Mouse (Mus musculus): ENCODE data around the gene Arid3b.
A peak's percentile ranks its signal among the peaks of the same experiment; 100 is the strongest.
"Not testable (repeated sequence)": the region's sequence is repeated elsewhere in the genome, so short reads cannot be mapped to it uniquely, and the experiment has no call there.

Gene Arid3b

DNA sequence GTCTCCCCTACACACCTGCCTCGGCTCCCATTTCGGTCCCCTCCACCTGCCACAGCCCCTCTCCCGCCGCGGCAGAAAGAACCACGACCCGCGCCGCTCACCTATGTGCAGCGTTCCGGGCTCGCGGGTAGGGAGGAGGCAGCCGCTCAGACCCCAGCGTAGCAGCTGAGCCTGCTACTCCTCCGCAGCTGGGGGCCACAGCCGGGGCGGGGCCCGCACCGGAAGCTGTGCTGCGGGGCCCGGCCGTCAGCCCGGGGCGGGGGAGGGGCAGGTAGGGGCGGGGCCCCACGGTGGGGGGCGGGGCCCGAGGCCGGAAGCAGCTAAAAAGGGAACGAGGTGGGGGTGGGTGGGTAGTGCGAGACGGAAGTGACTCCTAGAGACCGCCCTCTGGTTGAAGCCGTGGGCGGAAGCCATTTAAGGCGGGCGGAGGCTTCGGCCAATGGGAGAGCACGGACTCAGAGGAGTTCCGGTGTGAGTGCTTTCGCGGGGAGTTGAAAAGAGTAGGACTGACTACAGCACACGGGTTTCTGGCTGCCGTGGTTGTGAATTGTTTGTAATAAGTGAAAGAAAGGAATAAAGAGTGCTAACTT is at the start of gene Arid3b:
Gene Arid3b (minus strand): TSS at position 213 of the 590 bp plus-strand sequence.
- DNase-seq (ENCODE audit: extremely low spot score): peak; percentile 96

DNA sequence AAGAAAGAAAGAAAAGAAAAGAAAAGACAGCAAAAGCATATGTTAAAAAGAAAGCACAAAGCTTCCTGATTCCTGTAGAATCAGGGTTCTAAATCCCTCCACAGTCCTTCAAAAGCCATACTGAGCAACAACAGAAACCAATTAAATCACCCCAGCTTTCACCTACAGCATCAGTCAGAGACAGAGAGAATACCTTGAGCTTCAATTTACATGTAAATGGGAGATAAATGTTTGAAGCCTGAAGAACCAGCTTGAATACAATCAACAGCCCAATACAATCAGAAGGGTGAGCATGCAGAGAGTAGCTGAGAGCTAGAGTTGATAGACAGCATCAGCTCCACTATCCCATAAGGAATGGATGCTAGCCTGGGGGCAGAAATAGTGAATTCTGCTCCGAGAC is 46.8 kb upstream of the Arid3b start:
- DNase-seq (ENCODE audit: extremely low spot score): no peak

DNA sequence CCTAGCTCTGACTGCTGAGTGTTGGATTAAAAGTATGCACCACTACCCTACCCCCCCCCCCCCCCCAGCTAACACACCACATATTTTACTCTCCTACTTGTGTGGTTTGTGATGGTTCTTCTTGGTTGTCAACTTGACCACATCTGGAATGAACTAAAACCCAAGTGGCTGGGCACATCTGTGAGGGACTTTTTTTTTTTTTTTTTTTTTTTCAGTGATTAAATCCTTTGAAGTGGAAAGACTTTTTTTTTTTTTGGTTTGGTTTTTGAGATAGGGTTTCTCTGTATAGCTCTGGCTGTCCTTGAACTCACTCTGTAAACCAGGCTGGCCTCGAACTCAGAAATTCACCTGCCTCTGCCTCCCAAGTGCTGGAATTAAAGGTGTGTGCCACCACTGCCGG is 45.2 kb upstream of the Arid3b start:
- not testable (repeated sequence) for DNase-seq (ENCODE audit: extremely low spot score)

DNA sequence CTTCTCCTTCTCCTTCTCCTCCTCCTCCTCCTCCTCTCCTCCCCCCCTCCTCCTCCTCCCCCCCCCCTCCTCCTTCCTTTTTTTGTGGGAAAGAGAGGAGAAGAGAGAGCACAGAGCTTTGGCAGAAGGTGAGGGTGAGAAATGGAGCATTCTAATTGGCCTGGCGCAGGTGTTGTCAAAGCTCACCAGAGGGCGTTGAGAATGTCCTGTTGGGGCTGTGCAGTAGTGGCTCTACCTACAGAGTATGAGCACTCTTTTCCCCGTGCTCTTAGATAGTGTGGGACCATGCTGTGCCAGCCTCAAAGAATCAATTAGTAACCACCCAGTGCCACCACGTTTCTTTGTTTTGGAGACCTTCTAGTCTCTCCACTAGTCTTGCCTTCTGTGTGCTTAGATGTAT is 43.7 kb upstream of the Arid3b start:
- no peak for DNase-seq (ENCODE audit: extremely low spot score)

DNA sequence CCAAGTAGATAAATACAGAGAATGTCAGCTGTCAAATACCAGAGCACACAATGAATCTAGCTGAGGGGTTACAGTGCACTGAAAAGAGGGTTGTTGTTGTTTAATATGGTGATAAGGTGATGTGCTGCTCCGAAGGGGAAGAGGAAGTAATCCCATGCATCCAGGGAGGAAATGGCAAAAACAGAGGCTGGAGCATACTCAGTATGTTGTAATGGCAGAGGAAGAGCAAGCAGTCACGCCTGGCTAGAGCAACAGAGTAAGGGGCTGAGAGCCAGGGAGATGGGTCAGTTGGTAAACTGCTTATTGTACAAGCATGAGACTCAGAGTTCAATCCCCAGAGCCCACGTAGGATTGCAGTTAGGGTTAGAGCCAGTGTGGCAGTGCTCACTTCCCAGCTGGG is 42.6 kb upstream of the Arid3b start:
- DNase-seq (ENCODE audit: extremely low spot score): no peak

DNA sequence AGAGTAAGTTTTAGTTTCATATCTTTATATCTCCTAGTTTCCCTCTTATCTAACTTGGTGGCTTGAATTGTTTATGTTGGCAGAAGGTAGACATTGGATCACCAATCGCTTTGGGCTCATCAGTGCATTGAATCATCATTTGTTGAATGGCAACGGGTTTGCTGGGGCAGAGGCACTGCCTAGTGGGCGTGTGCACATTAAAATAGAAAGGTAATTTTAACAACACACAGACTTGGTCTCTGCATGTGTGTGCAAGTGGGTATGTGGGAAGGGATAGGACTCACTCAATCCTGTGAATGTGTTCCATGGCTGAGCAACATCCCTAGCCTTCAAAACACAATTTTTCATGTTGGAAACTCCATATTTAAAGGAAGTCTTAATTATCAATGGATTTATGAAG is 38.4 kb upstream of the Arid3b start:
- DNase-seq (ENCODE audit: extremely low spot score): no peak

DNA sequence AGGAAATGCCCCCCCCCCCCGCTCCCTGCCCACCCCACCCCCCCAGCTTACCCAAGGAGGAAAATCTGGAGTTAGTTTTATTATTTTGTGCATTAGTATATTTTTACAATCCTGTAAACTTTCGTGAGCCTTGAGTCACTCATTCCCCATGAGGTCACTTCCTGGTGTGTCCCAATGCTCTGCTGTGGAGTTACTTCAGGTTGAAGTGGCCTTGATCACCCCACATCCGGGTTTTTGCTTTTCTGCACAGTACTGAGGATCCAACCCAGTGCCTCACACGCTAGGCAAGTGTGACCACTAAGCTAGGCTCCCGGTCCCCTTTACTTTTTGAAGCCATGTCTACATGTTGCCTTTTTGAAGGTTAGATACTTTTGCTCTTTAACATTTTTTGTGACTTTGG is 37.5 kb upstream of the Arid3b start:
- no peak for DNase-seq (ENCODE audit: extremely low spot score)

DNA sequence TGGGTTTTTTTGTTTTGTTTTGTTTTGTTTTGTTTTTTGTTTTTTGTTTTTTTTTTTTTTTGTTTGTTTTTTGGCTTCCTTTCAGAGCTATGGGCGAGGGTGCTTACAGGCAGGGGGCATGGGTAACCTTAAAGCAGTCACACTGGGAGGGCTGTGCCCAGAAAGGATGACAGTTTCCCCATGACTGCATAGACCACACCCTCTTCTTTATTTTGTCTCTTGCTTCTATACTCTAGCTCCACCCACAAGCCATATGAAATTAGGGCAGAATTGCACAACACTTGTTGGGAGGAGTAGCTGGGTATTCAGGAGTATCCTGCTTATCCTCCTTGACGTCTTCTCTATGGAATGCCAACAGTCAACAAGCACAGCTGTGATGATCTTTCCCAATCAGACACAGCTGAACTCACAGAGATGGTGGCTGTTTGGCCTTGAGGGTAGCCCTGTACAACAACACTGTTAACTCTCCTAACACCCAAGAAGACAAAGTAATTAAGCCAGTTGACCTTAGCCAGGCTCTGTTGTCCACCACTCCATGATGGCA is 33.8 kb upstream of the Arid3b start:
- no peak for DNase-seq (ENCODE audit: extremely low spot score)

DNA sequence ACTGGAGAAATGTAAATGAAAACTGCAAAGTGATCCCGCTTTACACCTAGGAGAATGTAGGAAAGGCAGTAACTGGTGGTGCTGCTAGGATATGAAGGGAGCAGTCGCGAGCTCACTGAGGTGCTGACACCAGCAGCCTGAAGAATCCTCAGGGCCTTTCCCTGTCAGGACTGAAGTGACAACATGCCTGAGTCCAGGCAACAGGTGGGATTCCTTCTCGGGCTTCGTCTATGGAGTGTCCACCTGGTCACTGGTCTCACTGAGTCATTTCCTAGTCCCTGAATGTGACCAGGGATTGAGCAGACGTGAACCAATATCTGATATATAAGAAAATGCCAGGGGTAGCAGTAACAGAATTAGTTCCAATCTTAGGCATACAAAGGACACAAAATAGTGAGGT is 32.2 kb upstream of the Arid3b start:
- no peak for DNase-seq (ENCODE audit: extremely low spot score)

DNA sequence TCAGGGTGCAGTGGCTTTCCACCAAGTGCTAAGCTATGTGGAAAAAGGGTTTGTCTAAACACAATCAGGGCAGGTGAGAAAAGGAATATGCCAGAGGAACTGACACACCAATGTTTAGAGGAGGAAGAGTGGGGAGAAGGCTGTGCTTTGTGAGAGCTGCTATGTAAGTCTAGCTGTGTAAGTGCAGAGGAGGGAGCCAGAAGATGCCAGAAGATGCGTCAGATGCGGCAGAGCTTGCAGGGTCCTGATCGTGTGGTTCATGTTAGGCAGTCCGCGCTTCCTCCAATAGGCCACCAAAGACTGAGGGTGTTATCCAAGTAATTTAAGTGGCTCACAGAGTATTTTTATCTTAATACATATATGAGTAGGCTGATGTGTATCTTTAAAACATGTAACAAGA is 31.3 kb upstream of the Arid3b start:
- no peak for DNase-seq (ENCODE audit: extremely low spot score)

DNA sequence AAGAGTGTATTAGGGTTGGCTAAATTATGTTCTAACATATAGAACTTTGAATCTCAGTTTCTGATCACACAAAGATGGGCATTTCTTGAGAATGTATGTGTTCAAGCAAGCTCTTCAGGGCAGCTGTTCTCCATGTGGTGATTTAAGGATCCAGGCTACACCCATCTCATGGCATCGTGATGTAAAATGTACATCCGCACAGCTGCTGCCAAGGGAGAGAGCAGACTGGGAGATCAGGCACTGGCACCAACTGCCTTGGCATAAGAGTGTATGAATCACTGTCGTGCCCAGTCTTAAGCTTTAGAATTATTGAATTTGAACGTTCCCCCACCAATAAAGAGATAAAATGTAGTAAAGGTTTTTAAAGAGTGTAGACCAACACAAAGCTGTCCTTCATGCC is 30.6 kb upstream of the Arid3b start:
- no peak for DNase-seq (ENCODE audit: extremely low spot score)

DNA sequence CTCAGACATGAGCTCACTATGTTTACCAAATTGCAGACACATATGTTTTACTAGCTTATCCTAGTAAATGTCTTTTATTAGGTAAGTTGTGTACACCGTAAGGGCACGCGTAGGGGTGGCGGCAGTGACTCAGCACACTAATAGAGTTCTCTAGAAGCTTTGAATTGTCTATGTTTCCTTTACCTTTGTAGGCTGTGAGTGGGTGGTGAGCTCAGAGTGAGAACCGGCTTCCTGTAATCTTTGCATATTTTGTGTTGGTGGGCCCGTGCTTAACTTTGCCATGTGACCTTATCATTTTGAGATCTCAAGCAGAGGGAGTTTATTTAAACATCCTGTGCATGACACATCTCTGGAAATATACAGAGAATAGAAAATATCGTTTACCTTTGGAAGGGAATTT is 29.9 kb upstream of the Arid3b start:
- DNase-seq (ENCODE audit: extremely low spot score): no peak

DNA sequence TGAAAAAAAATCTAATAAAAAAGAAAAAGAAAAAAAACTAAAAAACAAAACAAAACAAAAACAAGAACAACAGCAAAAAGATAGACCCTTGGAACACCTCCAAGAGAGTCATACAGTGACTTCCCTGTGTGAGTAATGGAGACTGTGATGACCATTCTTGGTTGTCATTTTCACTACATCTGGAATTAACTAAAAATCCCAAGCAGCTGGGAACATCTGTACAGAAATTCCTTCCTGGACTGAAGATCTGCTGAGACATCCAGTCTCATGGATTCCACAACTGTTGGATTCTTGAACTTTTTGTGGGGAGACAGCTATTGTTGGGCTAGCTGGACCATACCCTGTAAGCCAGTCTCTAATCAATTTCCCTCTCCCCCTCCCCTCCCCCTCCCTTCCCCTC is 27.7 kb upstream of the Arid3b start:
- no peak for DNase-seq (ENCODE audit: extremely low spot score)

DNA sequence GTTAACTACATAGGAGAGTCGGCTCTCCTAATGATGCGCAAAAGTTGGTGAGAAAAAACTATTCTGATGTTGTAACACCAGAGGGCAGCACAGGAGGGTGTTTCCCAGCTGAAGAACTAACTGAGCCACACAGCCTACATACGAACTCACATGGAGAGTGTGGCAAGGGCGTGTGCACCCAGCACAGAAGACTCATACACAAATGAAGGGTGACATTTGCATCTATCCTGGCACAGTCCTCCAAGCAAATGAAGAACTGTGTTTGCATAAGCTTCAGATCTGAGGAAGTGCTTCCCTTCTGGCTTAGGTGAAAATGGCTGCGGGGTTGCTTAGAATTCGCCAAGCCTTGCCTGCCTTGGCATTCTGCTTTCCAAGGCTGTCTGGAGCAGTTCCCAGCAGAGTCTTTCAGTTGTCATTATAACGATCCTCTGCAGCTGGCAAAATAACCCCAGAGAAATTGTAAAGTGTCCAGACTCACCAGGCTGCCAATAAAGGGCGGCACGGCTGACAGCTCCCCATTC is 25.4 kb upstream of the Arid3b start:
- DNase-seq (ENCODE audit: extremely low spot score): peak; percentile 44

DNA sequence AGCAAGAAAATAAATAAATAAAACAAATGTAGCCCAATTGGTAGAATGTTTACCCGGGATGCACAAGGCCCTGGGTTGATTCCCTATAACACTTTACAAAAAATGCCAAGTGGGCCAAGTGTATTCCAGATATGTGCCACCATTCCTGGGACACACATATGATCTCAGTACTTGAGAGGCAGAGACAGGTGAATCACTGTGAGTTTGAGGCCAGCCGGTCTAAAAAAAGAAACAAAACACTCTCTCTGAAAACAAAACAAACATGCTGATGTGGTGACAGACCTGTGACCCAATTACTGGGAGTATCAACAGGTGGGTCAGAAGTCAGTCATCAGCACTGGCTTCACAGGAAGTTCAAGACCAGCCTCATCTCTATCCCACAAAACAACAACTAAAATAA is 19.9 kb upstream of the Arid3b start:
- no peak for DNase-seq (ENCODE audit: extremely low spot score)

DNA sequence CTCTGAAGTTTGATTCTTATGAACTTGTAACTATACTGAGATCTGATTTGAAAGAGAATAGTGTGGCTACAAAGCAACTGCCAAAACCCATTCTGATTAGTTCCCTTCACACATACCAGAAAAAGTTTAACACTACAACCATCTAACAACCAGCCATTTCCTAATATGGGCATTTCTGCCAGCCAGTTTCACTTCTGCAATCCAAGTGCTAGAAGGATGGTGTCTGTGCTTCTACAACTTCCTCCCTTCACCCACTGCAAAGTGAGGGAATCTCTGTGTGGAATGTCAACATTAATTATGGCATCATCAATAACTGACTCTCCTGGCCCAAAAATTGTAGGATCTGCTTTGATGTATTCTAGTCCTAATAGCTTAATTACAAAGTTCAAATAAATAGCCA is 17.7 kb upstream of the Arid3b start:
- DNase-seq (ENCODE audit: extremely low spot score): no peak

DNA sequence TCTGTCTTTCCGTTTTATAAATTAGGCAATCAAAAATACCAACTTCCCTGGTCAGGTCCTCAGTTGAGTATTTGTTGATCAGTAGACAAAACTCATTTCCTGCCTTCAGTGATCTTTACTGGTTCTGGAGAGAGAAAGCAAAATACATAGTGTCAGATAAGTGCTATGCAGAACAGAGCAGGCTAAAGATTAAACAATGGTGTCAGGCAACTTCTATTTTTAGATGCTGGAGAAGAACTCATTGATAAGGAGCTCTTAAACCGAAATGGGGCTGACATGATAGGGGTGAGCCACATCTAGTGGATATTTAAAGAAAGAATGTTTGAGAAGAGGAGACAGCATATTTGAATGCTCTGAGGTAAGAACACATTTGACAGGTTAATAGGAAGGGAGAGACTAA is 2.4 kb upstream of the Arid3b start:
- DNase-seq (ENCODE audit: extremely low spot score): no peak

DNA sequence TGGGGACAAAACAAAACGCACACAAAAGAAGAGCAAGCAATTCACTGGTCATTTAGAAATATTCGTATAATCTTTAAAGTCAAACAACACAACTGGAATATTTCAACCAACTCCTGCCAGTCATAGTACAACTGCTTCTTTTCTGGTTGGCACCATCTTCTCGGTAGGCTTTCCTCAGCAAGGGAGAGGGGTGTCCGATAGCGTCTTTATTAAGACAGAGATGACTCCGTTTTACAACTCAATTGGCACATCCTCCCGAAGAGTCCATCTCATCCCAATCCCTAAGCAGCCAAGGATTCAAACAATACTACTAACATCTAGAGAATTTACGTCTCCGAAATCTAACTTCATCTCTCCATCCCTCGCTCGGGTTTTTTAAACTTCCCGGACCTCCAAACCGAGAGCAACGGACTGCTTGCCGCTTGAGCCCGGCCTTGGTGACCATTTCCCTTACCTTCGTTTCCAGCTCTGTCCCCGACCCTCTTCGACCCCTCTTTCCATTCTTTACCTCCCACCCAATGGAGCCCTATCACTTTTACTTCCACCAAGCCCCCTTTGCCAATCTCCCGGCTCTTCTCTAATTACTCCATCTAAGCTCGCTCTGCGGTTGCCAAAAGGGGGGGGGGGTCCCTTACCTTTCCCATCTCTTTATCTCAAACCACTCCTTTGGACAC is 615 bp downstream of the Arid3b start:
- no peak for DNase-seq (ENCODE audit: extremely low spot score)

DNA sequence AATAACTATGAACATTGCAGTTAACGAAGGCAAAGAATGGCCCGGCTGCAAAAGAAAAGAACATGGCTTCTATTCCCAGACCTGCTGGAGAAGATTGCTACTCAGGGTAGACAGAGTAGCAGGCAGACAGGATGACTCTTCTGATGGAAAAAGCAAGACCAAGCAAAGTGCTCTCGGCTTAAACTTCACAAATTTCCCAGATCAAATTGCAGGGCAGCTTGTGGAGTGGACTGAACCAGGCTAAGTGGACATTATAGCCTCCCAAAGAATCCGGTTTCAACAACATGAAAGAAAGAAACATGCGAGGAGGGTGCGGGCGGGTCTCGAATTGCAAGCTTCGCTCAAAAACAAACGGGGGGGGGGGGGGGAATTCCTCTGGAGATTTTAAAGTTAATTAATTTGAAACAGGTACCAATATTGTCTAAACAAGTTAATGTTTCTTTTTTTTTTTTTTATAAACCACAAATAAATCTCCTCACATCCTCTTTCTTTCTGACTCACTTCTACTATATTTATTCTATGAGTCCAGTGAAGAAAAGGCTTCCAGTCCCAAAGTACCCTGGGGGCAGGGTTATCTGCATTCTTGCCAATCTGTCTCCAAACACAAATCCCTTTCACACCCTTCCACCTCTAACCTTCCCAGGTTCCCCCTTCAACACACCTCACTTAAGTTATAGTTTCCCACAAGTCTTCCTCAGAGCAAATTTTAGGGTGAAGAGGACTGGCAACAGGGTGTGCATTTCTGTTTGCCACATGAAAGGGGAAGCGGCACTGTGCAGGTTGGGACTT is 1.8 kb downstream of the Arid3b start:
- DNase-seq (ENCODE audit: extremely low spot score): peak; percentile 48

DNA sequence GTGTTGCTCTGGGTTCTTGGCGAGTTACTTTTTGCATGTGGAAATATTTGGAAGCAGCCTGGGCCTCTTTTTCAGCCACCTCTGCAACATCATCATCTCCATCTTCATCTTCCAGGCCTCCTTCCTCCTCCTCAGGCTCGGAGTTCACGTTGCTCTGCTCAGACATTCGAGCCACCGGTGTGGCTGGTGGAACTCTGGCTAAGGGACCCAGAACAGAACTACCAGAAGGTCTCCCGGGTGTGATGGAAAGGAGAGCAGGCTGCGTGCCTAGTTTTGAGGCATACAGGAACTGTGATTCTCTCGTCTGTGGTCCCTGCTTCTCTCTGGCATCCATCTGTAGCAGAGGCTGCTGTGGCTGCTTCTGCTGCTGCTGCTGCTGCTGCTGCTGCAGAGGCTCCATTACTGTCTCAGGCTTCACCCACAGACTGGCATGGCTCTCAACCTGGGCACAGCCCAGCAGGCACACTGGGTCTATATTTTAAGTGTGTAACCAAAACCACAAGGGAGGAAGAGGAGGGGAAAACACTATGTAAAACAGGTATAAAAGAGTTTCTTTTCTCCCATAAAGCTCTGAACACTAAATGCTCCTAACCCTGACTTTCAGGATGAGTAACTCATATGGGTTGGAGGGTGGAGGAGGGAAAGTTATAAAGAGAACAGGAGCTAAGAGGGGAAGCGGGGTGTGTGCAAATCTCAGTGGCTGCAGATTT is 2.7 kb downstream of the Arid3b start:
- DNase-seq (ENCODE audit: extremely low spot score): no peak

DNA sequence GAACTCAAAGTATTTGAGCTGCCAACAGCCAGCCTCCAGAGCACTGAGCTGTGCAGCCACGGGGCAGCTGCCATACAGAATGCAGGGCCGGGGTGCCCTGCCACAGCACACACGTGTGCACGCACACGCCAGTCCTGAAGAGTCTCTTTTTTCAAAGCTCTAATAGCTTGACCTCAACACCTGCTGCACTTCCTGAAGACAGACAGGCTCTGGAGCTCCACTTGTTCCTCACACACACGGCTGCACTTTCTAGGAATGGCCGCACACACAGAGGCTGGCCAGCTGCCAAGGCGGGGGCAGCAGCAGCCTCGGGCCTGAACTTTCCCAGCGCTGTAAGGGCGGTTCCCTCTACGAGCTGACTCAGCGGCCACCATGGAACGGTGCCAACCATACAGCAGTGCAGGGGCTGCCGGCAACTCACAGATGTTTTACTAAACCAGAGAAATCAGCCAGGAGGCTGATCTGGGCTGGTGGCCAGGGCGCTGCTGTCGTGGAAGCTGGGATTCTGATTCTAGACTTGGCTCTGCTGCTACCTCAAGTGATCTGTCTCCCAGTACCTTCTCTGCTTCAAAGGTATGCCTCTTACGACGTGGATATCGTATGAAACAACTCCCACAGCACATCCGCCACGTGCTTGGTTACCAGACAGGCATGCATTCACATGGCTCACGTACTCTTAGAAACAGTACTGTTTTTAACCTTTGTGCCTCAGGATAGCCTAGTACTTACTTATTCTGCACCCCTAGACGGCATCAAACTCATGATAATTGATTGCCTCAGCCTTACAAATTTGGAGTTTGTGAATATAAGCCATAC is 5.1 kb downstream of the Arid3b start:
- peak; percentile 48 for DNase-seq (ENCODE audit: extremely low spot score)
